Mouse (Mus musculus) G1E-ER4 (cell line): ENCODE results near the gene Crybg2. TPM values are rescaled to one million over a fixed set of nuclear protein-coding genes. Genes with fewer than 3 reads are reported as not detected.

Source experiments
- GATA1 ChIP-seq: IDR thresholded peaks from one replicate; pipeline ENCODE4 v1.8.0; 2012; ENCODE audit warnings: low read length, inconsistent platforms
- polyA plus RNA-seq: library from polyadenylated mRNA; stranded (reverse); fragments of >175 nt; gene quantifications from 2 replicates; pipeline ENCODE4 v1.2.3, GENCODE M21; 2012

The Crybg2 gene
- polyA plus RNA-seq, 1 experiment = 0.13 TPM

DNA sequence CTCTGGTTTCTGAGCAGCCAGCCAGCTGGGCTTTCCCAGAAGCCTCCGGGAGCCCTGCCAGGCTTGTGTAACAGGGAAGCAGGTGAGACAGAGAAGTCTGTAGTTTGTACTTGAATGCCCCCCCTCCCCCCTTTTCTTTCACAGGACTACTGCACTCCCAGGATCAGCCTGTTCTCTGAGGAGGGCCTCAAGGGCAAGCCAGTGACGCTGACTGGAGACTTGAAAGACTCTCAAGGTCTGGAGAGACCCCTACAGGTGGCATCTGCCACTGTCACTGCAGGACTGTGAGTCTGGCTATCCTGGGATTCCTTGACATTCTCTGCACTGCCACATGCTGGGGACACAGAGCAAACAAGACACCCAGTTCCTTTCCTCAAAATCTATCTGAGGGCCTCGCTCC lies 18.1 kb downstream of the Crybg2 start:
- no peak for TF ChIP-seq GATA1

DNA sequence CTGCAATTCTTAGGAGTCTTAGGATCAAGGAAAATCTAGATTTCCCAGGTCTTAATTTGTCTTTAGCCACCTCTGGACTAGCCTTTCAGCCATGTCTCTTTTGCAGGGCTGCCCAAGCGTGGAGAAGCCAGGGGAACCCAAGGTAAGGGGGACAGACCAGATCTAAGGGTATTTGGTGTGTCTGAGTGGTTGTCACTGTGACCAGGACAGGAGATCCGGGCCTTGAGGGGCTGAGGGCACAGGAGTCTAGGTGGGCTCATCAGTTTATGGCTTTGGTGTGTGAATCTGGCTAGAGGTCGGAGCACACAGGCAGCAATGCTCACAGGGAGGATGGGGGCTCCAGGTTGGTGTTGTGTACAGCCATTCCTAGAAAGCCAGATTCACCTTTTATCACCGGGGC lies 20.1 kb downstream of the Crybg2 start:
- TF ChIP-seq GATA1 = no peak

DNA sequence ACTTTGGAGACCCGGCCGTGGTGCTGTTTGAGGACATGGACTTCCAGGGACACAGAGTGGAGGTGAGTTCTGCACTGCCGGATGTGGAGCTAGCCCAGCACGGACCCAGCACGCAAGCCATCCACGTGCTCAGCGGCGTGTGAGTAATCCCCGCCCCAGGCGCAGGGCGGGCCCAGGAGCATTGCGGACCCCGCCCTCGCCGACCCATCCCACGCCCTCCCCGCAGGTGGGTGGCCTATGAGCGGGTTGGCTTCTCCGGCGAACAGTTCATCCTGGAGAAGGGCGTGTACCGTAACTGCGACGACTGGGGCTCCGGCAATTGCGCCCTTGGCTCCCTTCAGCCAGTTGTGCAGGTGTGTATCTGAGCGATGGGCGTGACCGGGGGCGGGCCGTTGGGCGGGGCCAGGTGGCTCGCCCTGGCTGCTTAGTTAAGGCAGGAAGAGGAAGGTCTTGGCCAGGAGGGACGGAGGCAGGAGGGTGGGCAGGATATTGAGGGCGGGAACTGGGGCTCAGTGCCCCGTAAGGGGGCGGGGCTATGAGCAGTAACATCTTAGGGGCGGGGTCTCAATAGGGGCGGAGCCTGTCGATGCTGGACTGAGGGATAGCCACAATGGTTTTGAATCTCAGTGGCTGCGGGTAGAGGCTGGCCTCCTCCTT lies 21.2 kb downstream of the Crybg2 start:
- no peak for TF ChIP-seq GATA1

DNA sequence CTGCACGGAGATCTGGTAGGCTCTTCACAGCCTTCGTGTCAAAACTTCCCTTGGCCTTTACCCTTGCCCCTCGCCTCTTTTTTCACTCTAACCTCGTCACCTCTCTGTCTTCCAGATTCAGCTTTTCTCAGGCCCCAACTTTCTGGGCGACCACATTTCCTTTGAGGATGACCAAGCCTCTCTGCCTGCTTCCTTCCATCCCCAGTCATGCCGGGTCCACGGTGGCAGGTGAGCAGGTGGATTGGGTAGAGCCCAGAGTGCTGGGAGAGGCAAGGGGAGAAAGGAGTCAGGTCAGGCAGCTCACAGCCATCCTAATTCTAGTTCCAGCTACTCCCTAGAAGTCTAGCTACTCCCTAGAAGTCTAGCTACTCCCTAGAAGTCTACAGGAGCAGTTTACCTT lies 21.8 kb downstream of the Crybg2 start:
- no peak for TF ChIP-seq GATA1

DNA sequence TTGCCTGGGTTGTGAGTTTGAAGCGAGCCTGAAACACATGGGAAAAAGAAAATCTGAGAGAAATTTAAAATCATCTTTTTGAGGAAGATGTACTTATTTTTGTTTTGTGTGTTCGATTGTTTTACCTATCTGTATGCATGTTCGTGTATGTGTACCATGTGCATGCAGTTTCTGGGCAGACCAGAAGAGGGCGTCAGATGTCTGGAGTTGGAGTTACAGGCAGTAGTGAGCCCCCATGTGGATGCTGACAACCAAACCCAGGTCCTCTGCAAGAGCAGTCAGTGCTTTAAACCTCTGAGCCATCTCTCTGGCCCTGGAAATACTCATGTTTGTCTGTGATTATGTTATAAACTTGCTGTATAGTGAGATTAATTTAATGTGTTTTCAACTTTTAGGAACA lies 24.4 kb downstream of the Crybg2 start:
- no peak for TF ChIP-seq GATA1

DNA sequence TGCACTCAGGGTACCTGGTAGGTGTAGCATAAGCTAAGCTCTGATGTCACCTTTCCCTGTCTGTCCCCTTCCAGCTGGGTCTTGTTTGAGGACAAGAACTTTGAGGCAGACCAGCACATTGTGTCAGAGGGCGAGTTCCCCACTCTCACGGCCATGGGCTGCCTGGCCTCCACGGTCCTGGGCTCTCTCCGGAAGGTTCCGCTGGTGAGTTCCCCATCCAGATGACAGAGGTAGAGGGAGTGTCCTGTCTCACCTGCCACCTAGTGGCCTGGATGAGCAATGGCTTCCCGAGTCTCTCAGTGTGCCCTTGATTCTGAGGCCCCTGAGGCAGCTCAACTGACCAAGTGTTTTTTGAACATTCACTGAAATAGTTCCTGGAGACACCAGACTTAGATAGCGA lies 26.8 kb downstream of the Crybg2 start:
- TF ChIP-seq GATA1 = no peak

DNA sequence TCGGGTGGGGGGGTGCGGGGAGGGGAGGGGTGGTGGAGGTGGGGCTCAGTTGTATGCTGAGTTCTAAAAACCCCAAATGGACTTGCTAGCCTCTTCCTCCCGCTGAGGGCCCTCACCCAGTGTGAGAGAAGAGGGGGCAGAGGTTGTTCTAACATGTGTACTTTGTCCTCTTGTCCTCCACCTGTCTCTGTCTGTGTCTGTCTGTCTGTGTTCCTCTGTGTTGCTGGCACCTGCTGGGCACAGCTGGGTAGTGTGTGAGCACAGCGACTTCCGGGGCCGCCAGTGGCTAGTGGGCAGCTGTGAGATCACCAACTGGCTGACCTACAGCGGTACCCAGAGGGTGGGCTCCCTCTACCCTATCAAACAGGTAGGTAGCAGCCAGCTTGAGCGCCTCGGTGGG lies 28.4 kb downstream of the Crybg2 start:
- no peak for TF ChIP-seq GATA1

DNA sequence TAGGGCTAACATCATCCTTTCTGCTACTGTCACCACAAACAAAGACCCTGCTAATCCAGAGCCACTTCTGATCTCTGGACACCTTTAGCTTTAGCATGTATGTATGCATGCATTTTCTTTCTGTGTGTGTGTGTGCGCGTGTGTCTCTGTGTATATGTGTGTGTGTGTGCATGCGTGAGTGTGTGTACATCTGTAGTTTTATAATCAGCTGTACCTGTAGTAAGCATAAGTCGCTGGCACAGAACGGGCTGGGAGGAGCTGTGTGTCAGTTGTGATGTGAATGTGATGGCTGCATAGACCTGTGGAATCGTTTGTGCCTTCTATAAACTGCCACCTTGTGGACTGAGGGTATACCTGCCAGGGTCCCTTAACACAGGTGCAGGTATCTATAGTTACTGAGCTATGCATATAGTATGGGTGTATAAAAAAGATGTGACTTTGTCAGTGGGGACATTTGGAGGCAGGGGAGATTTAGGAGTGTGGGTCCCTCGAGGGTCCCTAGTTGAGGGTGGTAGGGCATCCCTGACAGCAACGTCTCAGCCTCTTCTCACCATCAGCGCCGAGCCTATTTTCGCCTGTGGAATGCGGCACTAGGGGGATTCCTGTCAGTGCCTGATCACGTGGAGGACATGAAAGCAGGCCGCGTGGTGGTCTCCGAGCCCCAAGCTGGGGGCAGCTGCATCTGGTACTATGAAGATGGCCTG lies 30.1 kb downstream of the Crybg2 start:
- no peak for TF ChIP-seq GATA1

DNA sequence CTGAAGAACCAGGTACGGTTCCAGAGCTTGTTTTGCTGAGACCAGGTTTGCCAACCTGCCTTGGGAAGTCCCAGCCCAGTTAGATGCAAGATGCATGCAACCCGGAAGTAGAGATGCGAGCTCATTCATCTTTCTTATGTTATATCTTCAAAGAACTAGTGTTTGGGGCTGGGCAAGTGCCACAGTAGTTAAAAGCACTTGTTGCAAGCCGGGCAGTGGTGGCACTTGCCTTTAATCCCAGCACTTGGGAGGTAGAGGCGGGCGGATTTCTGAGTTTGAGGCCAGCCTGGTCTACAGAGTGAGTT lies 30.6 kb downstream of the Crybg2 start:
- no peak for TF ChIP-seq GATA1

DNA sequence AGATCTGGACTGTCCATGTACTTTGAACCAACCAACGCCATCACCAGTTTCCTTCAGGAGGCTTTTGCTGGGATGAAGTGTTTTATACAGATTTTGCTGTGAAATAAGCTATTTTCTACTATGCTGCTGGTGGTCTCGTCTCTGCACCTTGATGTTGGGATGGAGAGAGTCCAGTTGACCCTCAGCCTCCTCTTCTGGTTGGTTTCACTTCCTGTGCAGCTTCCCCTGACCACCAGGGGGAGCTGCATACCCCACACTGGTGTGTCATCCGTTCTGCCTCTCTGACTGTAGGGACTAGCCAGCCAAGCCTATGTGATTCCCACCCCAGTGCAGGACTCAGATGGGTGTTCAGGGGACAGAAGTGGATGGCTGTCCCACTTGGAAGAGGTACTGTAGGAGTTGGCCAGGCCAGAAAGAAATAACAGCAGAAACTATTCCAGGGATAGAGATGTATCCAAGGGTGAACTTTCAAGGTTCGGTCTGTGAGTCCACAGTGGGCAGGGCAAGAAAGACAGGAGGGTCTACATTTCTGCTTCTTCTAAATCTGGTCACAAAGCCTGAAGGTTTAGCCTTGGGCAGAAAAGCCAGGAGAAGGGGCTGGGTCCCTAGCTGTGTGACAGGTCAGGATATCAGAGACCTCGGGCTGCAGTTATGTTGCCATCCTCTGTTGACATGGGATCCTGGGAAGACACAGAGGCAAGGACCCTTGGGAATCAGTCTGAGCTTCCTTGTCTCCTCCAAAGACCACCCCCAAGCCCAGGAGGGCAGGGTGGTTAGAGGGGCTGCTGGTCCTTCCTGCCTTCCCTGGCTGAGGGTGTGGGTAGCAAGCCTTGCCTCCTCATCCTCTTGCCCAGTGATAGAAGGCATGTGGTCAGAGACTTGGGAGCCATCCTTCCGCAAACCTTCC lies 32.0 kb downstream of the Crybg2 start:
- TF ChIP-seq GATA1 = no peak

DNA sequence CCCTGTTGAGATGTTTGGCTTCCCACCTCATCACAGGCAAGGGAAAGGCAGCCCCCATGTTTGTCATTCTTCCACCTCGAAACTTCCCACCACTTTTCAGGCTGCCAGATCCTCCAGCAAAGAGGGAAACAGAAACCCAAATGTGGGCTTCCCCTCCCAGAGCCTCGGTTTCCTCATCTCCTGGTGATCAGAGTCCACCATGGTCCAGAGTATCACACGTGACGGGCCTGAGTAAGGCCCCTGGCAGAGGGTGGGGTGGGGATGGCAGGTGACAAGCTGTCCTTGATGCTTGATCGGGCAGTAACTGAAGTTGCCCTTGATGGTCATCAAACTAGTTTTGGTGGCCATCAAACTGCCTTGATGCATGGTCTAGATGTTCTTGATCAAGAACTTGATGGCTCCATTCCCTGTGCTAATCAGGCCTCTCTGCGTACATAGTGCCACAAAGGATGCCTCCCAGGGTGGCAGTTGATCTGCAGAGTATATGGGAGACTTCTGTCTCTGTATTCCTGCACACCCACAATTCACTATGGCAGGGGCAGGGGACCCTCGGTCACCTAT lies 33.5 kb downstream of the Crybg2 start:
- TF ChIP-seq GATA1 = no peak

DNA sequence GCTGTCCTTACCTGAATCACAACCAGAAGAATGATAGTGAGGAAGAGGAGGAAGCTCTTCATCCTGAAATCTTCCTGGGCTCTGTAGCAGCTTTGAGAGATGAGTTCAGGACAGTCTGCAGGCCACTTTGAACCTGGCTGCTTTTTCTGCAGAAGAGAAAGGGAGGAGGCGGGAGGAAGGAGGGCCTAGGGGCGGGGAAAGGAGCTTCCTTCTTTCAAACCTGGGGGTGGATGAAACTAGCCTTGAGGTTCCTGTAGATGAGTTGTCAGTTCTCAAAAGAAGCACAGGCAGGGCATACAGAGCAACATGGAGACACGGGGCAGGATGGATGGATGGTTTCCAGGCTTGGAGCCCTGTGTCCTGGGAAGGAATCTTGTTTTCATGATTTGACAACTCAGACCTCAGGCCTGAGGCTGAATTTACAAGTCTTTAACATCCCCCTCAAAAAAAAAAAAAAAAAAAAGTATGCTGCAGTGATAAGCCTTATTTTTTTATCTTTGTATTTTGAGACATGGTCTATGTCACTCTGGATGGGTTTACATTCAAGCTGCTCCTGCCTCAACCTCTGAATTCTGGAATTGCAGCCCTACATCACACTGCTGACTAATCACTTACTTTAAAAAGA lies 34.4 kb downstream of the Crybg2 start, which contains the start of gene Cd52:
Gene Cd52 (minus strand): TSS at position 160 of the 625 bp plus-strand sequence.
- no peak for TF ChIP-seq GATA1

DNA sequence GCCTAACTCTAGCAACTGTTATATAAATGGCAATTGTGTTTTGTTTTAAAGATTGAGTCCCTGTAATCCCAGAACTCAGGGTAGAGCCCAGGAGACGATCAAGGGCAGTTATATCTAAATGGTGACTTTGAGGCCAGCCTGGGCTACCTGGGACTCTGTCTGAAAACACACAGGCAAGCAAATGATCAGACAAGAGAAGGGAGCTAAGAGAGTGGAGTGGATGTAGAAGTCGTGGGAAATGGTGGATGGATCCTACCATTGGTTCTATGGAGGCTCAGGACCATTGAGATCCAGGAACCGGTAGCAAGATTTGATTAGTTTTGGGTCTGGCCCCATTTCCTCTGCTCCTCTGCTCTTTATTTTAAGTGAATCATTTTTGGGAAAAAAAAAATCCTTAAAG lies 35.5 kb downstream of the Crybg2 start:
- no peak for TF ChIP-seq GATA1

DNA sequence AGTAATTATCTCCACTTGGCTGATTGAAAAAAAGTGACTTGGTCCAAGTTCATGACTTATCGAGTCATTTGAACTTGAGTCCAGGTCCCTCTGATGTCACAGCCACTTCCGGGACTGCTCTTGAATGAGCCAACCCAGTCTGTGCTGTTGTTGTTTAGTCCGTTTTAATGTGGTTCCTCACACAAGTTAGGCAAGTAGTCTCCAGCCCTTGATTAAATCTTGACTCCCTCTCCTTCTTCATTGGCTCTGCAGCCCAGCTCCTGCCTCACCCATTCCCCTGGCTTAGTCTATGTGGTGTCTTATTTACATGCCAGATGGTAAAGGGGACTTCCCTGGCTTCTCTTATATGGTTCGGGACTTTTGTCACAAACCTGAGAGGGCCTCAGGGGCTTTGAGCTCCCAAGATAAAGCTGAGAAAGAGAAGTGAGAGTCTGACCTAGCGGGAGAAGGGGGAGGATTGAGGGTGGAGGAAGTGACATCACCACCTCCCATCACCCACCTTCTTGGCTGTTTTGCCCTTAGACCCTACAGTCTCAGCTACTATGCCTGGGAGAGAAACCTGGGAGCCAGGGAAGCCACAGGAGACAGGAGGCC lies 36.5 kb downstream of the Crybg2 start:
- no peak for TF ChIP-seq GATA1

DNA sequence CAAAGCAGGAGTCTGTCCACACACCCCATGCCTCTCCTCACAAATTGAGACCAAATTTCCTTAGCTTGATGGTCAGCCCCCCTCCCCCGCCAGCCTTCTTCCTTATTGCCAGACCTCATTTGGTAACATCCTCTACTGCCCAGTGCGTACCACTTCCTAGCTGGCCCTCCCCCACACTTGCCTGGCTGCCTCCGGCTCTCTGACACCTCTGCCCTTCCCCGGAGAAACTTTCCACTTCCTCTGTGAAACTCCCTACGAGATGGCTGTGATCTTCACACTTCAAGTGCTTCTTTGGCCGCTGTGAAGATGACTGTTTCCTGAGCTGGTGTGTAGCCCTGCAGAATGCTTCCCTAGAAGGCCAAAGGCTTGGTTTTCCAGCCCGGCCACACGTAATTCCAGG lies 38.0 kb downstream of the Crybg2 start:
- no peak for TF ChIP-seq GATA1
